Mouse (Mus musculus): ENCODE data around the gene Mesp2. TPM values are rescaled to one million over a fixed set of nuclear protein-coding genes. Genes with fewer than 3 reads are reported as not detected.
"Not testable (repeated sequence)": the region's sequence is repeated elsewhere in the genome, so short reads cannot be mapped to it uniquely, and the experiment has no call there.

The Mesp2 gene
- total RNA-seq (2021), result under 1 TPM; 0.36 to 0.90 TPM
- long read RNA-seq, experiment 1, result 0 reads
- long read RNA-seq, experiment 2, result 0 reads

DNA sequence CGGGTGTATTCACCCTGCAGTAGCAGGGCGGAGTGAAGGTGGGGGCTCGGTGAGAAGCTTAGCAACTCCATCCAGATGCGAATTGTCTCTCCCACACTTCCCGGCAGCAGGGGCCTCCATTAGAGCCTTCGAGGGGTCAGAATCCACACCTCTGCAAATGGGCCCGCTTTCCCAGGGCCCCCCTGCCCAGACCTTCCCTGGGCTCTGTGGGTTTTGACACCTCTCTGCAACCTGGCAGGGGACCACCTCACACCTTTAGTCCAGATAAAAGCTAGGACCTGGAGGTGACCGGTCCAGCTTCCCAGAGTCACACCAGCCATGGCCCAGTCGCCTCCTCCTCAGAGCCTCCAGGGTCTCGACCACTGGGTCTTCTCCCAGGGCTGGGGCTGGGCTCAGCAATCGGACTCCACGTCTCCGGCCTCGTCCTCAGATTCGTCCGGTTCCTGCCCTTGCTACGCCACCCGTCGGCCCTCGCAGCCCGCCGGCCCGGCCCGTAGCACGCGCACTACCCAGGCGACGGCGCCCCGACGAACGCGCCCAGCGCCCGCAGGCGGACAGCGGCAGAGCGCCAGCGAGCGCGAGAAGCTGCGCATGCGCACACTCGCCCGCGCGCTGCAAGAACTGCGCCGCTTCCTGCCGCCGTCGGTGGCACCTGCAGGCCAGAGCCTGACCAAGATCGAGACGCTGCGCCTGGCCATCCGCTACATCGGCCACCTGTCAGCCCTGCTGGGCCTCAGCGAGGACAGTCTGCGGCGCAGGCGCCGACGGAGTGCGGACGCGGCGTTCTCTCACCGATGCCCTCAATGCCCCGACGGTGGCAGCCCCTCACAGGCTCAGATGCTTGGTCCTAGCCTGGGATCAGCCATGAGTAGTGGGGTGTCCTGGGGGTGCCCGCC, at the start of gene Mesp2:
Gene Mesp2, plus strand, starts transcription at position 117 of the 896 bp plus-strand sequence.
- DNase-seq (ENCODE audit: low spot score in 2 of 2), result peak; percentile 70 to 76

DNA sequence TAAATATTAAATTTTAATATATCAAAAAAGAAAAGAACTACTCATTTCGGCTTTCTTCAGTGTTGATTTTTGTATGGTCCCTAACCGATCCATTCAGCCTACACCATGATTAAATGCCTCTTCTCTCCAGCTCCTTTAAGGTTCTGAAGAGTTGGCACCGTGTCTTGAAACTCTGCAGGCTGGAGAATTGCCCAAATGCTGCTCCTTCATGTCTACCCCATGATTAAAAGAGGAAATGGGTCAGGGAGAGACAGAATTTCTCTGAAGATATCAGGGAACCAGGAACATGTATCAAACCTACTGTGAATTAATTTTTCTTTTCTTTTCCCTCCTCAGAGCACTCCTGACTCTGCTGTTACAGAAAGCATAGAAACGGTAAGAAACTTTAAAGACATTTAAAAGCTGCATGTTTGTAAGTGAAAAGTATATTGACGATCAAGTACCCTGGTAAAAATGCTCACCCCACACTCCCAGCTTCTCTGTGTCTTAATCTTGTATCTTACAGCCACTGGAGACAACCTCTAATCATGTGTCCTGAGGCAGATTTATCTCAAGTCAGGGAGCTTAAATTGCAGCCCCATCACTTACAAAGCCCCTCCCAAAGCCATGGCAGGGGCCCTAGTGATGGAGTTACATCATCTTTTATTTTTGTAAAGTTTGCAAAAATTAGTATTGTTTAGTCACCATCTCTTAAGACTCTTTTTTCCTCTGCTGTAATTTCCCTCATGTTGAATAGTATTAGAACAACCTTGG, 49.2 kb upstream of the Mesp2 start:
- no peak for DNase-seq (ENCODE audit: low spot score in 2 of 2)

DNA sequence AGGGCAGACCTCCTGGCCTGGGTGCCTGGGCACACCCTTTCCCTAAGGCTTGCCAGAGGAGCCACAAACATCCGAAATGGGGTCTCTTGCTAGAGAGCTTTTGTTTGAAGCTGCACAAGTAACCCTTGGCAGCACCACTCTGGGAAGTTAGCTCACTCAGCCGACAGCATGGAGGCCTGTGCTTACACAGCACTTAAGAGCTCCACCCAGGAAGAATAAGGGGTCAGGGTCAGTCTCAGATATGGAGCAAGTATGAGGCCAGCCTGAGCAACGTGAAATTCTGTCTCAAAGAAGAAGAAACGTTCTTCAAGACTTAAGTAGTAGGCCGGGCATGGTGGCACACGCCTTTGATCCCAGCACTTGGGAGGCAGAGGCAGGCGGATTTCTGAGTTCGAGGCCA, 48.4 kb upstream of the Mesp2 start:
- no peak for DNase-seq (ENCODE audit: low spot score in 2 of 2)

DNA sequence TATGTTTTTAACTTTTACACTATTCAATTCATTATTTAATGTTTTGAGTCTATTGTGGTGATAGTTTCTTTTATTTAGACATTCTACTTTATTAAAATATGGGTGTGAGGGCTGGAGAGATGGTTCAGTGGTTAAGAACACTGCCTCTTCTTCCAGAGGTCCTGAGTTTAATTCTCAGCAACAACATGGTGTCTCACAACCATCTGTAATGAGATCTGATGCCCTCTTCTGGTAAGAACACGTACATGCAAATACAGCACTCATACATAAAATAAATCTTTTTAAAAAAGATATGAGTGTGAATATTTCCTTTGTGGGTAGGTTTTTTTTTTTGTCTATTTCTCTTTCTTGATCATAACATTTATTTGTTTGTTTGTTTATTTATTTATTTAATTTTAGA, 44.5 kb upstream of the Mesp2 start:
- no peak for DNase-seq (ENCODE audit: low spot score in 2 of 2)

DNA sequence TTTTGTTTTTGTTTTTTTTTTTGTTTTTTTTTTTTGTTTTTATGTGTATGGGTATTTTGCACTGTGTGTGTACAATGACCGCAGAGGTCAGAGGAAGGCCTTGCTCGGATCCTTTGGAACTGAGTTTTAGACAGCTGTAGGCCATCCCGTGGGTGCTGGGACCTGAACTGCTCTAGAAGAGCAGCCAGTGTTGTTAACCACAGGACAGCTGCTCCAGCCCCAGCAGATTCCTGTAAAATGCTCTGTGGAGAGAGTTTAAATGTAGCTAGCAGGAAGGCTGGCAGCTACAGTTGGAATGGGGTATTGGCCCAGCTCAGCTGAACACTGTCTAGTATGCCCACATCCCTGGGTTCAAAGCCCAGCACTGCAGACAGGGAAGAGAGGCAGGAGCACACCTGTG, 40.9 kb upstream of the Mesp2 start:
- no peak for DNase-seq (ENCODE audit: low spot score in 2 of 2)

DNA sequence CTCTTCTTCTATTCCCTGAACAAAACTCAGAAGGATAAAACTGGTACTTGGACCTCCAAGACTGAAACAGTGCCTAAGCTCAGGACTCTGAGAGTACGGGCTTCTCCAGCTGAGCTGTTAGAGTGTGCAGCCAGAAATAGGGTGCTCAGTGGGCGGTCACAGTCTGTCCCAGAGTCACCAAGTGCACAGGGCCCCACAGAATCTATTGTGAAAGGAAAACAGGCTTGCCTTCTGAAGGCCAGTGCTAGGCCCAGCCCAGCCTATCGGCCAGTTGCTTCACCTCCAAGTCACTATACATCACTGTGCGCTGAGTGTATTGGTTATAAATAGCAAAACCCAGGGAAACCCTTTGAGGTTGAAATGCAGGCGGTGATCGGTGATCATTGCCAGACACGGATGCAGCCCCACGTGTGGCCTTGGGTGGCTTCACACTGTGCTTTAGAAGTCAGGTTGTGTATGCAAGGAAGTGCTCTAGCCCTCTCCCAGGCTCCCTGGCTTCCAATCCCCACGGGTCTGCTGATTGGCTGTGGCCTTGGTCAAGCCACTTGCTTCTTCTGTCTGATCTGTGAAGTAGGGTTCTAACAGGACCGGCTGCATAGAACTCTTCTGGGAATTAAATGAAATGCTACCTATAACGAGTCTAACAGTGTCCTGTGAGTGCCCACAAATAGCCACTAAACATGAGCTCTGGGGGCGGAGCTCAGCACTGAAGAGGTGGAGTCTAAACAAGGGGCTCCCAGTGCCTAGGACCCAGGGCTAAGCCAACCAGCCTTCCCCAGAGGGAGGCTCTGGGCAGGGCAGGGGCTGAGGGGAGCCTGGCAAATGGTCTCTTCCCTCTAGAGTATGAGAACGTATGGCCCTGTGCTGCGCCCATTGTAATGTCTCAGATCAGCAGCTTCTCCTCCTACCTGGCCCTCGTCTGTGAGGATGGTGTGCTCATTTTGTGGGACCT, 38.7 kb upstream of the Mesp2 start:
- DNase-seq (ENCODE audit: low spot score in 2 of 2), result no peak

DNA sequence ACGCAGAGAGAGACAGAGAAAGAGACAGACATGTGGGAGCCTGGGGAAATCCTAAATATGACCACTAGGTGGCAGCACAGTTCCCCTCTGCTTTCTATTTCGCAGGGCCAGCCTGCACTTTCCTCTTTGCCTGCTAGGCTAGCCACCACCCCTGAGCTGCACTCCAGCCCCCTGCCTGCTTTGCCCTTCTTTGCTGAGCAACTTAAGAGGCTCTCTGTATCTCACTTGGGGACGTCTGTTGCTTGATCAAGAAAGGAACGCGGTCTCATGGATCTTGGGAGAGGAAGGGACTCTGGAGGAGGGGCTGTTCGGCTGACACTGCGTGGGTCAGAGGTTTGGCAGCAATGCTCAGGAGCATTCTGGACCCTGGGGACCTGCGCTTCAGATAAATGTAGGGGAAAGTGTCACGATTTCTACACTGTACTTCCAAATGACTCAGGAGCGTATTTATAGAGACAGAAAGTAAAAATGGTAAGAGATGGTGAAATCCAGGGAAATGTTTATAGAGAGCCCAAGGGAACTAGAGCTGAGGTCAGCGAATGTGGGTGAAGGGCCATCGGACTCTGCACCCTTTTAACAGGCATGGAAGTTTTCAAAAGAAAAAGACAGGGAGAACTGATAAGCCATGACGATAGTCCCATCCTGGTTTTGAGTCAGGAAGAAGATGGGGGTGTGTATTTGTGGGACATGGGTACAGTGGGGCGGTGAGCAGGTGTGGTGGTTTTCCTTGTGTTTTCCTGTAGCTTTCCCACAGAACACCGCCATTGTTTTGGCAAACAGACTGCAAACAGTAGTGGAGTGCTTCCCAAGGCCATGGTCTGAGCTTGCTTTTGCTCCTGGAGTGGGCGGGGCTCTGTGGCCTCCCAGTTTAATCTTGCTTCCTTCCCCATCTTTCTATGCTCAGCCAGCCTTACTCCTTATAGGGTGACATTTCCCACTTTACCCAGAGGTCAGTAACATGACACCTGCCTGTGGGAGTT, 29.6 kb upstream of the Mesp2 start:
- DNase-seq (ENCODE audit: low spot score in 2 of 2), result peak; percentile 71 to 80

DNA sequence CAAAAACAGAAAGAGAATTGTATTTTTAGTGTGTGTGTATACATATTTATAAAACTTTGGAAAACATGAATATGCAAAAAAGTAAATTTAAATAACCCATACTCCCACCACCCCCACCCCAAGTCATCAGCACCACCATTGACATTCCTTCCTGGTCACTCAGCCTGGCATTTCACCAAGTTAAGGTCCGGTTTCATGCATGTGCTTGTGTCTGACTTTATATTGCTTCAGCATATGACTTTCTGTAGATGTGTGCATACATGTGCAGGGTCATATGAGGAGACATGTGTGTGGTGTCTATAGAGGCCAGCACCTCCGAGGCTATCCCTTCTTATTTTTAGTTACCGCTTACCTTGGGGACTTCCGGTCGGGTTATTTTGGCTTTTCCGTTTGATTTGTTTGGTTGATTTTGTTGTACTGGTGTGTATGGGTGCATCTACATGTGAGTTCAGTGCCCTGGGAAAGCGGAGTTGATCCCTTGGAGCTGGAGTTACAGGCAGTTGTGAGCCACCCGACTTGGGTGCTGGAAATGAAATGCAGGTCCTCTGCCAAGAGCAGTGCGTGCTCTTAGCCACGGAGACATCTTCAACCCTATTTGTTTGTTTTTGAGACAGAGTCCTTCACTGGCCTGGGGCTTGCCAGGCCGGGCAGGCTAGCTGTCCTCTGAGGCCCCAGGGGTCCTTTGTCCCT, 28.6 kb upstream of the Mesp2 start:
- no peak for DNase-seq (ENCODE audit: low spot score in 2 of 2)

DNA sequence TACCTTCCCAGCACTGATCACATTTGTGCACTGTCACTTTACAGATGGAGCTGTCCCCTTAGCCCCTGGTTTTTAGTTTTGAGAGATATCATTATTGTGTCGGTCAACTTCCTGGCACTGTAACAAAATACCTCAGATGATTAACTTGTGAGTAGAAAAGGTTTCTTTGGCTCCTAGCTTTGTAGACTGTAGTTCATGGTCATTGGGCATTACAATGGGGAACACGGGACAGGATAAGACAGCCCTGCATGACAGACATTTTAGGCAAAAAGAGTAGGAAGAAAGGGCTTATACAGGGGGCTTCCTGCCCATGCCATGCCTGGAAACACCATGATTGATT, 28.0 kb upstream of the Mesp2 start:
- DNase-seq (ENCODE audit: low spot score in 2 of 2), result no peak

DNA sequence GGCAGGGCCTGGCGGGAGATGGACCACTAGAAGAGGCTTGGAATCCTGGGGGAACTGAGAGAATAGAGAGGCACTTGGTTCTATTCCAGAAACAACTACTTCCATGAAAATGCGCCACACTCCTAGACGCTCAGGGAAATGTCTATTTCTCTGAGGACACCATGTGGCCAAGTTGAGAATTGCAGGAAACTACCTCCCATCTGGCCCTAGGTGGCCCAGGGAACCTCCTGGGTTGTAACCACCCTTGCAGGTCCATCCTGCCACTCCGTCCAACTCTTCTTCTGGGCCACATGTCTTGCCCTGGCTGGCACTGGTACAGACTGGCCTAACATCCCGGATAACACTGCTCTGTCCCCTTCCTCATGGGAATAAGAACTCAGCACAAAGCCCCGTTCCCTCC, 24.2 kb upstream of the Mesp2 start:
- peak; percentile 70 to 74 for DNase-seq (ENCODE audit: low spot score in 2 of 2)

DNA sequence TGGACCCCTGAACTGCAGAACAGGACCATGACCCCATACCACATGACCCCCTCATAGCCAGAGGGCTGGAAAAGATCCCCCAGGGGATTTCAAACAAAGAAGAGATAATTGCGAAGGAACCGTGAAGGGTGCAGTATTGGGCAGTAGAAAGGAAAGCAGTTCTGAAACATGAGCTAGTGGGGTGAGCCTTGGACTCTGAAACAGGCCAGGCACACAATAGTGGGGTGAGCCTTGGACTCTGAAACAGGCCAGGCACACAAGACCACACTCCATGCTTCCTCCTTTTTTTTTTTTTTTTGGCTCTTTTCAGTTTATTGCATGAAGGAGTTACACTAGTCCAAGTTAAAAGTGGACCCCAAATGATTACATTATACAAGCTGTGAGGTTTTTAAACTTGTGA, 20.7 kb upstream of the Mesp2 start:
- DNase-seq (ENCODE audit: low spot score in 2 of 2), result not testable (repeated sequence)

DNA sequence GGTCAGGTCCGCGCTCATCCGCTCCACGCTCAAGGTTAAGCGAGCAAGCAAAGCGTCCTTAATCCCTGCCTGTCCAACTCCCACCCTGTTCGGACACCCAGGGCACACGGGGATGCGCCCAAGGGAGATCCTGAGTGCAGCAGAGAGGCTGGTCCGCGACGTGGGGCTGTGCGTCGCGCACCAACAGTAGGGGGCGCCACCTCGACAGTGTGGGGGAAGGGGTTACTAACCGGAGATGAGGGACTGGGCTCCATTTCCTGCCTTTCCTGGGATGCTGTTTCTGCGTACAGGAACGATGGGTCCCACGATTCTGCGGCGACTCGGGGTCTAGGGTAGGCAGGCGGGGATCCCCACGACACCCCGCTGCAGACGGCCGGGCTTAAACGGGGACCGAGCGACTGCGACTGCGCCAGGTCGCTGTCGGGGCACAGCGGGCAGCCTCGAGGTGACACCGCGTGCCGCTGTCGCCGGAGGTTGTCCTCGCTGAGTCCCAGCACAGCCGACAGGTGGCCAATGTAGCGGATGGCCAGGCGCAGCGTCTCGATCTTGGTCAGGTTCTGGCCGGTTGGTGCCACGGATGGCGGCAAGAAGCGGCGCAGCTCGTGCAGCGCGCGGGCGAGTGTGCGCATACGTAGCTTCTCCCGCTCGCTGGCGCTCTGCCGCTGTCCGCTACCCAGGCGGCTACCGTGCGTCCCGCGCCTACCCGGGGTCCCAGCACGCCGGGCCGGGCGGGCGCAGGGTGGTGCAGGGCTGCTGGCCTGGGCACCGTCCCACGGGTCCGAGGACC, 17.7 kb upstream of the Mesp2 start:
- DNase-seq (ENCODE audit: low spot score in 2 of 2), result peak; percentile 51 to 60

DNA sequence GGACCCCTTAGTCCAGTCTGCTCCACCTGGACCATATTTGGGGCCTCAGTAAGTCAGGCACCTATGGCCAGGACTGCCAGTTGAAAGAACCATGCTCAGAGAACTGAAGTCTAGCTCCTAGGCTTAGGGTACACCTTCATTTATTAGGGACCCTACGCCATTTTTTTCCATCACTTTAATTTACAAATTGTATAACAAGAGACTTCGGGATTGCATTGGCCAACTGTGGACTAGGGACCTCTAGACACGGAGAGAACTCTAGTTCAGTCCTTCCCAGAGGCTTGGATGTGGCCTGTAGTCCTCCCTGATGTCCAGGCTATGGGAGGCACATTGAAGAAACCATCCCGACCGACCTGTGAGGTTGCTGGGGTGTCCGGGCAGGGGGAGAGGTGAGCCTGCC, 16.8 kb upstream of the Mesp2 start, which contains the start of gene Mesp1:
Gene Mesp1, minus strand, starts transcription at position 101 of the 400 bp plus-strand sequence.
- no peak for DNase-seq (ENCODE audit: low spot score in 2 of 2)

DNA sequence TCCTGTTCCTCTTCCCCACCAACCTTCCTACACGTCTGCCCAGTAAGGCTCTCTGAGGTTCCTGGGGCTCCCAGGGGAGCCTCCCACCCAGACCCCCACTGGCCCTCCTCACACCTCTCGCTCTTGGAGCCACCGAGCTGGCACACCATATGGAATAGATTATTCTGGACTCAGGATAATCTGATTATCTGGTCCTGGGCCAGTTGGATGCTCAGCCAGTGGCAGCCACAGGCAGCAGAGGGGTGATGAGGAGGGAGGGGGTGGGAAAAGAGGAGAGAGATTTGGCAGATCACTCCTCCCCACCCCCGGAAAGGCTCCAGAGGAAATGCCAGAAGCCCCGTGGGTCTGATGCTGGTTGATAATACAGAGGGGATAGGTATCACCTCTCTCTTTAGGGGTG, 11.9 kb upstream of the Mesp2 start:
- no peak for DNase-seq (ENCODE audit: low spot score in 2 of 2)

DNA sequence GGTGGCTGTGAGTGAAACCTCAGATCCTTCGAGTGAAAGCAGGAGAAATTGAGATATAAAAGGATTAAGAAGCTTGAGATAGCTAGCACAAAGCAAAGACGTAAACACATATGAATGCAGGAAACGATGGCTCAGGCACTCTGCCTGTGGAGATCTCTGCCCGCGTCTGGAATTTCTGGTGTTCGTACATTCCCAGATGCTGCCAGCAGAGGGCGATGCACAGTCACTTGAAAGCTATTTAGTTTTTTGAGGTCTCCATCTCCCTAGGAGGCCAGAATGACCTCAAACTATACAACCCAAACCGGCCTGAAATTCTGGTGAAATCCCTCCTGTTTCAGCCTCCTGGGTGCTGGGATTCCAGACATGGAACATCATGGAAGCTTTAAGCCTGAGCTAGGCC, 11.5 kb upstream of the Mesp2 start:
- DNase-seq (ENCODE audit: low spot score in 2 of 2), result peak; percentile 76 to 82

DNA sequence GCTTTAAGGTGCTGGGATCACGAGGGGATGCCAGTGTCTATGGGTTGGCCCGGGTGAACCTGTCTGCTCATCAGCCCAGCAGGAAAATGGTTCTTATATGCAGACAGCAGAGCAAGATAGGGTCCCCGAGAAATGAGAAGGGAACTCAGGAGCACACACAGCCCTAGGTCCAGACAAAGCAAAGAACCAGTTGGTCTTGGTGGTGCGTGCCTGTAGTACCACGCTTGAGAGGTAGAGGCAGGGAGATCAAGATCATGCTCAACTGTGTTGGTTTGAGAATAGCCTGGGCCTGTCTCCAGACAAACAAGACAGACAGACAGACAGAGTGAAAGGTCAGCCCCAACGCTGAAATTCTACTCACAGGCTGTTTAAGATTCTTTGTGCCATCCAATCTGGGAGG, 11.0 kb upstream of the Mesp2 start:
- no peak for DNase-seq (ENCODE audit: low spot score in 2 of 2)

DNA sequence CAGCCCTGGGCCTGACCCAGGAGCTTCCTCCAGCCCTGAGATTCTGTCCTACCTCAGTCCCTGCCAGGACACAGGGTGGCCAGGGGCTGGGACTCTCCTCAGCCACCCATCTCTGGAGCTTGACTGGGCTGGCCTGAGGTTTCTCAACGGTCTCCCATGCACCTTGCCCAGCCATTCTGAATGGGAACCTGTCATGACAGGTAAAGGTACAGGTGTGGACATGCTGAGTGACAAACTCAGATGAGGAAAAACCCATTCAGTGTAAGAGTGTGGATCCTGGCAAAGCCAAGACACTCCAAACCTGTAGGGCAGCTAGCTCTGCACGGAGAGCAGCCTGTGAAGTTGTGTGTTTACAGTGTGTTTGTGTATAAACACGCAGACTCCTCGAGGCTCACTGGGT, 10.2 kb upstream of the Mesp2 start:
- no peak for DNase-seq (ENCODE audit: low spot score in 2 of 2)

DNA sequence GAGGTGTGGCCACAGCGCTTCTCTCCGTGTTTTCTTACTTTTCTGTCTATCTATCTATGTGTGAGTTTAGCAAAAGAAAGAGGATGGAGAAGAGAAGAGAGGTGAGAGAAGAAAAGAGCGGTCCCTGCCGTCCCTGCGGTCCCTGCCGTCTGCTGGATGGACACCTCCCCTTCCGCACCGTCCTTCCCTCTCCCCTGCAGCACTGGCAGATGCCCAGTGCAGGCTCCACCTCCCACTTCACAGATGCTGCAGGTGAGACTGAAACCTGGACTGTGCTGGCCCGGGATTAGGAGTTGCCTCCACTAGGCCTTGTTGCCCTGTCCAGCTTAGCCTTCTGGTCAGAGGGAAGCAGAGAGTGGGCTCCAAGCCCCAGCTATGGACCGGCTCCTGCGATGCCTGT, 9.1 kb upstream of the Mesp2 start:
- no peak for DNase-seq (ENCODE audit: low spot score in 2 of 2)

DNA sequence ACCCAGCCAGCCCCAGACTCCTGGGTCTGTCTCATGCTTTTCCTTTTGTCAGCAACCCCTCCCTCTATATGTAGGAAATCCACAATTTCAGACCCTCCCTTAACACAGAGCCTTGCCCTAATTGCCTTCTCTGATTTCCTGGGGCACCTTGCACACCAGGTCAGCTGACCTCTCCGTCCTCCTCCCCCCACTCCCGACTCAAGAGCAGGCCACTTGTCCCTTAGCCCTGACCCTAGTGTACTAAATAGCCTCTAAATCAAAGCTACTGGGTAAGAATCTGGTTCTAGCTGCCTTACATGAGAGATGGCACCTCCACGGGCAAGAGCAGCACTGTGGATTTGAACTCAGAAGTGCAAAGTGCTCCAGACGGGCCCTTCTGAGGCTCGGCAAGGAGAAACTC, 8.5 kb upstream of the Mesp2 start:
- no peak for DNase-seq (ENCODE audit: low spot score in 2 of 2)

All from adrenal gland, adult 18-20 months (tissue).